Mouse (Mus musculus) kidney, embryonic 15.5 days (tissue): ENCODE data around the gene Usp36. TPM values are rescaled to one million over a fixed set of nuclear protein-coding genes. Genes with fewer than 3 reads are reported as not detected.
A peak's percentile ranks its signal among the peaks of the same experiment; 100 is the strongest.
"Not testable (repeated sequence)": the region's sequence is repeated elsewhere in the genome, so short reads cannot be mapped to it uniquely, and the experiment has no call there.

Experiments used
- ATAC-seq: fragments of 200-750 bp; cut with Nextera tagmentation; replicated peaks from 2 replicates; pipeline ENCODE4 v1.8.0; 2017; ENCODE audit warnings: moderate TSS enrichment; ENCODE audit not compliant: low FRiP score
- H3K27ac ChIP-seq: fragments of 300-500 bp; sonication (generic); 2 replicates; pipeline ENCODE4 v1.5.1; 2015; ENCODE audit warnings: mild to moderate bottlenecking, inconsistent platforms
- H3K27me3 ChIP-seq: fragments of 300-500 bp; sonication (generic); 2 replicates; pipeline ENCODE4 v1.6.1; 2015; ENCODE audit warnings: inconsistent platforms
- H3K36me3 ChIP-seq: fragments of 300-500 bp; sonication (generic); 2 replicates; pipeline ENCODE4 v1.6.1; 2015; ENCODE audit warnings: inconsistent platforms
- H3K4me1 ChIP-seq: fragments of 300-500 bp; sonication (generic); 2 replicates; pipeline ENCODE4 v1.6.1; 2015; ENCODE audit warnings: inconsistent platforms
- H3K4me2 ChIP-seq: fragments of 300-500 bp; sonication (generic); 2 replicates; pipeline ENCODE4 v1.6.1; 2015; ENCODE audit warnings: moderate library complexity, mild to moderate bottlenecking, inconsistent platforms
- H3K4me3 ChIP-seq: fragments of 300-500 bp; sonication (generic); replicated peaks from 2 replicates; pipeline ENCODE4 v1.5.1; 2015; ENCODE audit warnings: mild to moderate bottlenecking, inconsistent platforms
- H3K9ac ChIP-seq: fragments of 300-500 bp; sonication (generic); 2 replicates; pipeline ENCODE4 v1.6.1; 2015; ENCODE audit warnings: mild to moderate bottlenecking, inconsistent platforms
- H3K9me3 ChIP-seq: fragments of 300-500 bp; sonication (generic); replicated peaks from 2 replicates; pipeline ENCODE4 v1.6.1; 2016; ENCODE audit warnings: inconsistent platforms
- WGBS: fragments of 180-500 bp; shearing (Covaris S2); methylation state at CpG from one replicate; pipeline ENCODE4 v1.1.7; 2015; ENCODE audit warnings: mixed read lengths; 5-methylcytosine and 5-hydroxymethylcytosine counted together
- polyA plus RNA-seq: library from polyadenylated mRNA; unstranded; fragments of >200 nt; fragmentation: Nextera tagmentation; extraction: Ambion mirVana; gene quantifications from 2 replicates; pipeline ENCODE4 v1.2.1, GENCODE M21; 2015

Usp36 gene
- polyA plus RNA-seq, 1 experiment from 2014 or later, result 24.2 TPM

GRCm38 (mm10) chr11:118323974-118324373 is 33.9 kb upstream of the Usp36 start:
- 87% methylated on average over 5 of the region's 5 CpGs for WGBS
- Histone ChIP-seq H3K9ac (no peak overlapping the region), H3K27me3 (no peaks in the 10 kb centered on the region), H3K36me3 (peaks cover 17% of the 10 kb centered on the region), H3K27ac (no peak overlapping the region), H3K4me1 (peaks cover 56% of the 10 kb centered on the region), H3K4me2 (no peak overlapping the region), H3K4me3 (no peak overlapping the region), H3K9me3 (no peaks in the 10 kb centered on the region)
- ATAC-seq, result no peak

GRCm38 (mm10) chr11:118322647-118323046 is 32.6 kb upstream of the Usp36 start:
- no peak overlapping the region for H3K4me2 ChIP-seq
- peaks cover 56% of the 10 kb centered on the region for H3K4me1 ChIP-seq
- H3K9ac ChIP-seq, result no peak overlapping the region
- no peak for ATAC-seq
- H3K27ac ChIP-seq, result peak overlapping the region; percentile 86
- no peaks in the 10 kb centered on the region for H3K27me3 ChIP-seq
- H3K4me3 ChIP-seq, result no peak overlapping the region
- WGBS, result 55% methylated on average over 3 of the region's 3 CpGs
- H3K9me3 ChIP-seq, result no peaks in the 10 kb centered on the region
- peaks cover 25% of the 10 kb centered on the region for H3K36me3 ChIP-seq

DNA sequence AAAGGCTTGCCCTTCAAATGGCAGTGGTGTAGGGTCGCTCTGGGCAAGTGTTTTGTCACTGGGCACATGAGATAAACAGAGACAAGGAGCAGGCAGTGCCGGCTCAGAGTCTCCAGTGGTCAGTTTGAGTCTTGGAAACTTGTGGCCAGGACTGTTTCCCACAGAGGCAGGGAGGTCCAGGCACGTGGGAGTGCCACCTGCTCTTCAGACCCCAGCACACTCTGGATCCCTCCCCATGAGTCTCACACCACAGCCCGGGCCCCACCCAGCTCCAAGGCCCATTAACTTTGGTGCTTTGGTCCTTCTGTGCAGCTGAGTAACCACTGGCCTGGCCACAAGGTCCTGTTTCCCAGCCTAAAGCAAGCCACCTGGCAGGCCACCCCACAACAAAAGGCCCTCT is 31.9 kb upstream of the Usp36 start:
- Histone ChIP-seq H3K4me2 (no peak overlapping the region), H3K27me3 (no peaks in the 10 kb centered on the region), H3K27ac (peak overlapping the region; percentile 86), H3K9ac (no peak overlapping the region), H3K4me3 (no peak overlapping the region), H3K9me3 (no peaks in the 10 kb centered on the region), H3K4me1 (peaks cover 54% of the 10 kb centered on the region), H3K36me3 (peaks cover 26% of the 10 kb centered on the region)
- peak; percentile 89 for ATAC-seq
- WGBS, result 34% methylated on average over 4 of the region's 4 CpGs

GRCm38 (mm10) chr11:118321500-118321899 is 31.5 kb upstream of the Usp36 start:
- no peaks in the 10 kb centered on the region for H3K27me3 ChIP-seq
- 51% methylated on average over 7 of the region's 7 CpGs for WGBS
- no peaks in the 10 kb centered on the region for H3K9me3 ChIP-seq
- H3K27ac ChIP-seq, result peak overlapping the region; percentile 86
- H3K4me3 ChIP-seq, result no peak overlapping the region
- peaks cover 31% of the 10 kb centered on the region for H3K36me3 ChIP-seq
- peak; percentile 61 for ATAC-seq
- peaks cover 50% of the 10 kb centered on the region for H3K4me1 ChIP-seq
- no peak overlapping the region for H3K4me2 ChIP-seq
- no peak overlapping the region for H3K9ac ChIP-seq

DNA sequence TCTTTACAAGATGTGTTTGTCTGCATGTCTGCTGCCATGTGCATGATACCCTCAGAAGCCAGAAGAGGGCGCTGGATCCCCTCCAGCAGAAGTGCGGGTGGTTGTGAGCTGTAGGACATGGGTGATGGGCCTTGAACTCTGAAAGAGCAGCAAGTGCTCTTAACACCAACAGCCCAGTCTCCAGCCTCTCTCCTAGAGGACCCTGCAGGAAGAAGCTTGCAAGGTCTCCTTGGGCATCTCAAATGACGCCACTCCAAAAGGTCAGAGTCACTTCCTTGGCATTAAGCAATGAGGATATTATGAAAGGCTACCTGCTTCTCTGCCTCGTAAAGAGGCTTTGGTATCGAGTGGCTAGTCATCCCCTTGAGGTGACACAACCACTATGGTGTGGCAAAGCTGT is 28.6 kb upstream of the Usp36 start:
- Histone ChIP-seq H3K36me3 (peaks cover 49% of the 10 kb centered on the region), H3K9me3 (no peaks in the 10 kb centered on the region), H3K9ac (no peak overlapping the region), H3K27me3 (no peaks in the 10 kb centered on the region), H3K4me2 (no peak overlapping the region), H3K27ac (no peak overlapping the region), H3K4me1 (peaks cover 38% of the 10 kb centered on the region), H3K4me3 (no peak overlapping the region)
- ATAC-seq, result no peak
- 61% methylated on average over 5 of the region's 5 CpGs for WGBS

- Histone ChIP-seq H3K4me2 (no peak overlapping the region), H3K4me3 (no peak overlapping the region), H3K27me3 (no peaks in the 10 kb centered on the region), H3K27ac (peak overlapping the region; percentile 45; the same call in 1 of the 2 replicates), H3K9me3 (no peaks in the 10 kb centered on the region), H3K4me1 (peaks cover 25% of the 10 kb centered on the region), H3K36me3 (peaks cover 62% of the 10 kb centered on the region), H3K9ac (no peak overlapping the region)
- 11% methylated on average over 7 of the region's 7 CpGs for WGBS
- ATAC-seq, result peak; percentile 9; the same call in 1 of the 2 replicates
Measured at GRCm38 (mm10) chr11:118317129-118317528, 27.1 kb upstream of the Usp36 start.

GRCm38 (mm10) chr11:118316231-118316806 is 26.3 kb upstream of the Usp36 start:
- H3K27ac ChIP-seq, result no peak overlapping the region
- H3K4me2 ChIP-seq, result no peak overlapping the region
- peaks cover 71% of the 10 kb centered on the region for H3K36me3 ChIP-seq
- H3K9ac ChIP-seq, result no peak overlapping the region
- WGBS, result 87% methylated on average over 8 of the region's 8 CpGs
- no peaks in the 10 kb centered on the region for H3K9me3 ChIP-seq
- no peak overlapping the region for H3K4me3 ChIP-seq
- no peak for ATAC-seq
- no peaks in the 10 kb centered on the region for H3K27me3 ChIP-seq
- peaks cover 17% of the 10 kb centered on the region for H3K4me1 ChIP-seq

DNA sequence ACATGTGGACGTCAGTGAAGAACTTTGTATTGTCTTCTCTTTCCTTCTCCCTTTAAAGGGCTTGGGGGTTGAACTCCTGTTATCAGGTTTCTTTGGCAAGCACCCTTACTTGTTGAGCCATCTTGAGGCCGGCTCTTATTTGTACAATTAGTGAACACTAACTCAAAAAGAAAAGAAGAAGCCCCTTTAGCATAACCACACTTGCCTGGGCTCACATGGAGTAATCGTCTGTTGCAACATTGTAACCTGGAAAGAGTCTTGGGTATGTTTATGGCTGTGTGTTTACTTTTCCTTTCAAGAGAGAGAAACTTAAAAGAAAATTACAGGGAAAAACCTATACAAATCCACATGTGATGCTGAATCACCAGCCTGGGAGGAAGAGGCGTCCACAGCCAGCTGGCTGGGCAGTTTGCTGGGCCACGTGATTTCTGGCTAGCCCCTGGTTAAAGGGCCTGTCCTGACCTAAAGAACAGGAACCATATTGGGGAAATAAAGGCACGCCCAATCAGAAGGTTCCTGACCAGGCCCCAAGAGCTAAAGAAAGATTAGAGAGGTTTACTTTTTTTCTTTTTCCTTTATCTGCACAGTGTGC is 22.2 kb upstream of the Usp36 start:
- 82% methylated on average over 6 of the region's 6 CpGs for WGBS
- Histone ChIP-seq H3K4me3 (no peak overlapping the region), H3K9ac (no peak overlapping the region), H3K4me1 (peaks cover under 1% of the 10 kb centered on the region), H3K27me3 (no peaks in the 10 kb centered on the region), H3K4me2 (no peak overlapping the region), H3K36me3 (peaks cover 84% of the 10 kb centered on the region), H3K9me3 (peaks cover 11% of the 10 kb centered on the region; the same call in 1 of the 2 replicates), H3K27ac (no peak overlapping the region)
- ATAC-seq, result no peak

DNA sequence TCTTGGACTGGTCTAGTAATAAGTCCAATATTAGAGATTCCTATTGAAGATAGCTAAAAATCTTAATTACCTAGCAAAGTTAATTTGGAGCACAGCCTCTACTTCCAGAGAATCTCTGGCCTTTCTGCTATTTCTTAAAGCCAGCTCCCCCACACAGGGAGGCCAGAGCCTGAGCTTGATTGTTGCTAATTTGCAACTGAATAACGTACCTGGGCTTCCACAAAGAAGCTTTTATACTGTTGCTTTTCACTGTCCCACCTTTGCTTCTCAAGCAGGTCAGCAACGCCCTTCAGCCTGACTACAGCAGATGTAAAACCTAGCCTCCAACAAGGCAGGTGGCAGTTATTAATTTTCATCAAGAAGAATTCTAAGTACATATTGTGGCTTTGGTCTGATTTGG is 17.9 kb upstream of the Usp36 start:
- not testable (repeated sequence) for H3K27ac ChIP-seq, H3K9ac ChIP-seq, ATAC-seq, H3K4me3 ChIP-seq, H3K4me1 ChIP-seq, H3K27me3 ChIP-seq, H3K4me2 ChIP-seq
- 90% methylated on average over 2 of the region's 2 CpGs for WGBS
- H3K9me3 ChIP-seq, result peaks cover 11% of the 10 kb centered on the region; the same call in 1 of the 2 replicates
- H3K36me3 ChIP-seq, result peaks cover 78% of the 10 kb centered on the region

DNA sequence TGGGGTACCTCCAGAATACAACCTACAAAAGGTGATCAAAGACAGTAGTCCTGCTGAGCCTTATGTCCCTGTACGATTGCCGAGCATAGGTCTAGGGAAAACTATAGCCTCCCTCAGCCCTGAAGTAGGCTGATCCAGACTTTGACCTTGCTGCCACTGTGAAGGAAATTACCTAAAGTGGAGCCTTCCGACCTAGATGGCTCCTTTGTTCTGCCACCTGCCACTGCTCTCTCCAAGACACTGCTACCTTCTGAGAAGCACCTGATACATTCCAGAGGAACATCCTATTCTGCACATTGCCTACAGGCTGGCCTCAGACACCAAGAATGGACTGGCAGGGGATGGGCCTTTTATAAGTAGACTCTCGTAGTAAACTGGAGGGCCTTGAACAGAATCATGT is 13.9 kb upstream of the Usp36 start:
- H3K9ac ChIP-seq, H3K27me3 ChIP-seq, H3K9me3 ChIP-seq, H3K27ac ChIP-seq, H3K4me1 ChIP-seq, H3K4me2 ChIP-seq, H3K4me3 ChIP-seq, ATAC-seq: not testable (repeated sequence)
- WGBS, result 96% methylated on average over 4 of the region's 4 CpGs
- peaks cover 64% of the 10 kb centered on the region for H3K36me3 ChIP-seq

- 73% methylated on average over 2 of the region's 2 CpGs for WGBS
- no peak for ATAC-seq
- Histone ChIP-seq H3K36me3 (peaks cover 34% of the 10 kb centered on the region), H3K27me3 (no peaks in the 10 kb centered on the region), H3K4me2 (no peak overlapping the region), H3K27ac (no peak overlapping the region), H3K4me3 (no peak overlapping the region), H3K4me1 (no peaks in the 10 kb centered on the region), H3K9me3 (no peaks in the 10 kb centered on the region), H3K9ac (no peak overlapping the region)
Measured at GRCm38 (mm10) chr11:118298810-118299209, 8.8 kb upstream of the Usp36 start.

- ATAC-seq, result 0 out of 2 replicates have a peak, but pooled peaks have one; percentile 22
- H3K4me2 ChIP-seq, result no peak overlapping the region
- 84% methylated on average over 3 of the region's 3 CpGs for WGBS
- no peaks in the 10 kb centered on the region for H3K4me1 ChIP-seq
- no peak overlapping the region for H3K27ac ChIP-seq
- H3K9ac ChIP-seq, result no peak overlapping the region
- no peaks in the 10 kb centered on the region for H3K27me3 ChIP-seq
- no peaks in the 10 kb centered on the region for H3K9me3 ChIP-seq
- H3K36me3 ChIP-seq, result peaks cover 25% of the 10 kb centered on the region
- no peak overlapping the region for H3K4me3 ChIP-seq
Measured at GRCm38 (mm10) chr11:118297967-118298366, 7.9 kb upstream of the Usp36 start.

- Histone ChIP-seq H3K36me3 (no peaks in the 10 kb centered on the region), H3K27me3 (no peaks in the 10 kb centered on the region), H3K9me3 (no peaks in the 10 kb centered on the region), H3K4me3 (no peak overlapping the region), H3K4me2 (no peak overlapping the region), H3K27ac (no peak overlapping the region), H3K9ac (no peak overlapping the region), H3K4me1 (peaks cover 6% of the 10 kb centered on the region; the same call in 1 of the 2 replicates)
- no peak for ATAC-seq
- WGBS, result 70% methylated on average over 2 of the region's 2 CpGs
Measured at GRCm38 (mm10) chr11:118295026-118295425, 5.0 kb upstream of the Usp36 start.
